Mouse (Mus musculus): Measurements from ENCODE around the gene Kctd6. TPM values are rescaled to one million over a fixed set of nuclear protein-coding genes. Genes with fewer than 3 reads are reported as not detected.

Gene Kctd6
- polyA plus RNA-seq, 1 experiment from 2014 or later: 1.2 TPM

- WGBS (ENCODE audit: insufficient replicate concordance): 46% methylated on average over 7 of the region's 7 CpGs
- no peaks in the 10 kb centered on the region; the same call in 1 of the 2 replicates for H3K4me1 ChIP-seq (ENCODE audit: control insufficient read depth, low read depth, low read length)
- H3K4me3 ChIP-seq (ENCODE audit: low read depth, low read length): no peak overlapping the region
- no peak for ATAC-seq (ENCODE audit: low read depth)
- H3K4me2 ChIP-seq (ENCODE audit: low read depth, low read length): no peak overlapping the region
- no peak overlapping the region for H3K9ac ChIP-seq (ENCODE audit: low read depth, low read length)
- no peaks in the 10 kb centered on the region for H3K36me3 ChIP-seq (ENCODE audit: control insufficient read depth, insufficient read depth)
- H3K27ac ChIP-seq (ENCODE audit: low read length): no peak overlapping the region
- H3K9me3 ChIP-seq (replicated peaks; ENCODE audit: control insufficient read depth, low read length): no peaks in the 10 kb centered on the region
- no peaks in the 10 kb centered on the region for H3K27me3 ChIP-seq (ENCODE audit: control insufficient read depth, insufficient read depth, low read depth, low read length)
Measured at GRCm38 (mm10) chr14:8255076-8255729, 41.3 kb downstream of the Kctd6 start.

GRCm38 (mm10) chr14:8256072-8256471 lies 42.1 kb downstream of the Kctd6 start:
- Histone ChIP-seq H3K36me3 (ENCODE audit: control insufficient read depth, insufficient read depth) (no peaks in the 10 kb centered on the region), H3K4me2 (ENCODE audit: low read depth, low read length) (peak overlapping the region; percentile 42), H3K4me3 (ENCODE audit: low read depth, low read length) (no peak overlapping the region), H3K4me1 (ENCODE audit: control insufficient read depth, low read depth, low read length) (no peaks in the 10 kb centered on the region; the same call in none of the 2 replicates), H3K27me3 (ENCODE audit: control insufficient read depth, insufficient read depth, low read depth, low read length) (no peaks in the 10 kb centered on the region), H3K27ac (ENCODE audit: low read length) (no peak overlapping the region), H3K9me3 (replicated peaks; ENCODE audit: control insufficient read depth, low read length) (no peaks in the 10 kb centered on the region), H3K9ac (ENCODE audit: low read depth, low read length) (no peak overlapping the region)
- 52% methylated on average over 6 of the region's 6 CpGs for WGBS (ENCODE audit: insufficient replicate concordance)
- ATAC-seq (ENCODE audit: low read depth): no peak

- Histone ChIP-seq H3K9ac (ENCODE audit: low read depth, low read length) (peak overlapping the region; percentile 42), H3K27ac (ENCODE audit: low read length) (peak overlapping the region; percentile 62), H3K4me3 (ENCODE audit: low read depth, low read length) (peak overlapping the region; percentile 37), H3K4me2 (ENCODE audit: low read depth, low read length) (peak overlapping the region; percentile 42), H3K27me3 (ENCODE audit: control insufficient read depth, insufficient read depth, low read depth, low read length) (no peaks in the 10 kb centered on the region), H3K9me3 (replicated peaks; ENCODE audit: control insufficient read depth, low read length) (no peaks in the 10 kb centered on the region), H3K4me1 (ENCODE audit: control insufficient read depth, low read depth, low read length) (no peaks in the 10 kb centered on the region; the same call in none of the 2 replicates), H3K36me3 (ENCODE audit: control insufficient read depth, insufficient read depth) (no peaks in the 10 kb centered on the region)
- 41% methylated on average over 5 of the region's 5 CpGs for WGBS (ENCODE audit: insufficient replicate concordance)
- ATAC-seq (ENCODE audit: low read depth): peak; percentile 14; the same call in 1 of the 2 replicates
Measured at GRCm38 (mm10) chr14:8256881-8257280, 42.9 kb downstream of the Kctd6 start.

DNA sequence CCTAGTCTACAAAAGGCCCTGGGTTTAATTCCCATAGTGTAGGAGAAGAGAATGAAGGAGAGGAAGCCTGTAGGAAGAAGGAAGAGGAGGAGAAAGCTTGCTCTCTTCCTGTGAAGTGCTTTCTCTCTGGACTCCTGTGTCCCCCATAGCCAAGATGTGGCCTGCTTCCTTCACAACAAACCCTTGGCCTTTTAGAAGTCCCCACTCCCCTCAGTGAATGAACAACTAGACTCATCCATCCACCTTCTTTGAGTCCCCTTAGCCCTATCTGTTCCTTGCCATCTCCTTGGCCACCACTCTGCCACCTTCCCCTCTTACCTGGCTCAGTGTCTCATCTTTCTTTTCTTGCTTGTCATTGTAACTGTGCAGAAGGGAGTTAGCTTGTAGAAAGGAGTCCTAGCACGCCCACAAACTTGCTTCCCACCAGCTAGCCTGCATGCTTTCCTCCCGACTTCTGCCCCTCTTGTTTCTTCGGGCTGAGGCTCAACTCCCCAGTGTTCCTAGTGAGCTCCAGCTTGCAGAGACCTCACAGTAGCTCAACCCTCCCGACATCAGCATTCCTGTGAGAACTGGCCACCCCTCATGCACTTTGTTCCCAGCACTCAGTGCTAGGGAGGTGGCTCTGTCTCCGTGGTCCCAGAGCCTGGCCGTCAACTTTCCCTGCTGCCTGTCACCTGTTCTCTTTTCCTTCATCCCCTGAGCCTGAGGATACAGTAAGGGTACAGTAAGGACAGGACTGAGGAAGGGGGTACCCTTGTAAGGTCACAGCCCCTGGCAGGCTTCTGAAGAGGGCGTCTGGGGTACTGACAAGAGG lies 43.8 kb downstream of the Kctd6 start:
- 0 out of 2 replicates have a peak, but pooled peaks have one; percentile 37 for ATAC-seq (ENCODE audit: low read depth)
- 41% methylated on average over 7 of the region's 7 CpGs for WGBS (ENCODE audit: insufficient replicate concordance)
- no peaks in the 10 kb centered on the region; the same call in none of the 2 replicates for H3K4me1 ChIP-seq (ENCODE audit: control insufficient read depth, low read depth, low read length)
- peak overlapping the region; percentile 42 for H3K9ac ChIP-seq (ENCODE audit: low read depth, low read length)
- peak overlapping the region; percentile 37 for H3K4me3 ChIP-seq (ENCODE audit: low read depth, low read length)
- no peaks in the 10 kb centered on the region for H3K36me3 ChIP-seq (ENCODE audit: control insufficient read depth, insufficient read depth)
- H3K27me3 ChIP-seq (ENCODE audit: control insufficient read depth, insufficient read depth, low read depth, low read length): no peaks in the 10 kb centered on the region
- peak overlapping the region; percentile 62 for H3K27ac ChIP-seq (ENCODE audit: low read length)
- no peaks in the 10 kb centered on the region for H3K9me3 ChIP-seq (replicated peaks; ENCODE audit: control insufficient read depth, low read length)
- H3K4me2 ChIP-seq (ENCODE audit: low read depth, low read length): peak overlapping the region; percentile 43

DNA sequence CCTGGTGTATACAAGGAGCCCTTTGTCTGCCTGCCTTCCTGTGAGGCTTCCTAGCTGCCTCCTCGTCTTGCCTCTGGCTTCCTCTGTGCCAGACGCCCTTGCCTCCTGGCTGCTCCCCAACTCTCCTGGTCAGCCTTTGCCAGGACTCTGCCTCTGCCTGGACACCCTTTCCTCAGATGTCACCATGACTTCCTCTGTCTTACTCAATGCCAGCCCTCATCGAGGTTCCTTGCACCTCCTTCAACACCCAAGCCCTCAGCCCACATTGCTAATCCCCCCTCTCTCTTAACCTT lies 44.3 kb downstream of the Kctd6 start:
- 30% methylated on average over 3 of the region's 3 CpGs for WGBS (ENCODE audit: insufficient replicate concordance)
- peak overlapping the region; percentile 62 for H3K27ac ChIP-seq (ENCODE audit: low read length)

GRCm38 (mm10) chr14:8258752-8259151 lies 44.8 kb downstream of the Kctd6 start:
- no peaks in the 10 kb centered on the region for H3K27me3 ChIP-seq (ENCODE audit: control insufficient read depth, insufficient read depth, low read depth, low read length)
- peak overlapping the region; percentile 62 for H3K27ac ChIP-seq (ENCODE audit: low read length)
- H3K4me3 ChIP-seq (ENCODE audit: low read depth, low read length): peak overlapping the region; percentile 37
- H3K4me1 ChIP-seq (ENCODE audit: control insufficient read depth, low read depth, low read length): no peaks in the 10 kb centered on the region; the same call in none of the 2 replicates
- H3K36me3 ChIP-seq (ENCODE audit: control insufficient read depth, insufficient read depth): no peaks in the 10 kb centered on the region
- H3K4me2 ChIP-seq (ENCODE audit: low read depth, low read length): peak overlapping the region; percentile 43
- 34% methylated on average over 3 of the region's 3 CpGs for WGBS (ENCODE audit: insufficient replicate concordance)
- peak overlapping the region; percentile 15 for H3K9ac ChIP-seq (ENCODE audit: low read depth, low read length)
- ATAC-seq (ENCODE audit: low read depth): peak; percentile 9; the same call in 1 of the 2 replicates
- H3K9me3 ChIP-seq (replicated peaks; ENCODE audit: control insufficient read depth, low read length): no peaks in the 10 kb centered on the region

More for the DNA sequence above, 44.3 kb downstream of the Kctd6 start:
- H3K4me2 ChIP-seq (ENCODE audit: low read depth, low read length): peak overlapping the region; percentile 43
- no peaks in the 10 kb centered on the region for H3K36me3 ChIP-seq (ENCODE audit: control insufficient read depth, insufficient read depth)
- H3K9me3 ChIP-seq (replicated peaks; ENCODE audit: control insufficient read depth, low read length): no peaks in the 10 kb centered on the region
- no peaks in the 10 kb centered on the region; the same call in none of the 2 replicates for H3K4me1 ChIP-seq (ENCODE audit: control insufficient read depth, low read depth, low read length)
- ATAC-seq (ENCODE audit: low read depth): 0 out of 2 replicates have a peak, but pooled peaks have one; percentile 2
- H3K27me3 ChIP-seq (ENCODE audit: control insufficient read depth, insufficient read depth, low read depth, low read length): no peaks in the 10 kb centered on the region
- peak overlapping the region; percentile 37 for H3K4me3 ChIP-seq (ENCODE audit: low read depth, low read length)
- H3K9ac ChIP-seq (ENCODE audit: low read depth, low read length): peak overlapping the region; percentile 42

DNA sequence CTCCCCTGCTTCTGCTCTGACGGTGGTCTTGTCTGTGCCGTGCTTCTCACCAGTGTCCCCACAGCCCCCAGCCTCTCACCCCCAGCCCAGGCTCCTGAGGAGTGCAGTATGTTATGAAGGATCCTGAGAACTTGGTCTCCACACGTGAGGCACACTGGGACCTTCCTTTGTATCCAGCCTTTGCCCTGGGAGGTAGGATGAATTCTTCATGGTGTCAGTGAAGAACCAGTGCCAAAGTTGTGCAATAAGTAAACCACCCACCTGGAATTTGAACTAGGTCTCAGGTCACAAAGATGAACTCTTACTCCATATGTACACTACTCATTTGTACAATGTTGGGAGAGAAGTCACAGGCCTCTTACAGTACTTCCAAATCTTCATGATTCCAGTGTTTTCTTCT lies 45.2 kb downstream of the Kctd6 start, which contains the start of gene Acox2:
Gene Acox2, minus strand, starts transcription at position 188 of the 400 bp plus-strand sequence.
- no peaks in the 10 kb centered on the region for H3K9me3 ChIP-seq (replicated peaks; ENCODE audit: control insufficient read depth, low read length)
- no peaks in the 10 kb centered on the region; the same call in none of the 2 replicates for H3K4me1 ChIP-seq (ENCODE audit: control insufficient read depth, low read depth, low read length)
- WGBS (ENCODE audit: insufficient replicate concordance): 50% methylated on average over 3 of the region's 3 CpGs
- peak within 1 kb of the TSS; percentile 42 for H3K9ac ChIP-seq (ENCODE audit: low read depth, low read length)
- H3K36me3 ChIP-seq (ENCODE audit: control insufficient read depth, insufficient read depth): no peaks in the 10 kb centered on the region
- peak; percentile 76 for ATAC-seq (ENCODE audit: low read depth)
- H3K27me3 ChIP-seq (ENCODE audit: control insufficient read depth, insufficient read depth, low read depth, low read length): no peaks in the 10 kb centered on the region
- H3K4me2 ChIP-seq (ENCODE audit: low read depth, low read length): peak within 1 kb of the TSS; percentile 43
- H3K4me3 ChIP-seq (ENCODE audit: low read depth, low read length): peak within 1 kb of the TSS; percentile 37
- peak within 1 kb of the TSS; percentile 70 for H3K27ac ChIP-seq (ENCODE audit: low read length)

- H3K9ac ChIP-seq (ENCODE audit: low read depth, low read length): no peak overlapping the region
- H3K27me3 ChIP-seq (ENCODE audit: control insufficient read depth, insufficient read depth, low read depth, low read length): no peaks in the 10 kb centered on the region
- H3K36me3 ChIP-seq (ENCODE audit: control insufficient read depth, insufficient read depth): no peaks in the 10 kb centered on the region
- H3K4me1 ChIP-seq (ENCODE audit: control insufficient read depth, low read depth, low read length): no peaks in the 10 kb centered on the region; the same call in none of the 2 replicates
- H3K27ac ChIP-seq (ENCODE audit: low read length): peak overlapping the region; percentile 70
- no peaks in the 10 kb centered on the region for H3K9me3 ChIP-seq (replicated peaks; ENCODE audit: control insufficient read depth, low read length)
- no peak overlapping the region for H3K4me2 ChIP-seq (ENCODE audit: low read depth, low read length)
- no peak overlapping the region for H3K4me3 ChIP-seq (ENCODE audit: low read depth, low read length)
- 59% methylated on average over 5 of the region's 5 CpGs for WGBS (ENCODE audit: insufficient replicate concordance)
- ATAC-seq (ENCODE audit: low read depth): no peak
Measured at GRCm38 (mm10) chr14:8260214-8260613, 46.3 kb downstream of the Kctd6 start.

Data from liver, embryonic 16.5 days (tissue).